Mouse (Mus musculus) heart, adult 8-10 months (tissue): ENCODE results near the gene Usp49. TPM values are rescaled to one million over a fixed set of nuclear protein-coding genes. Genes with fewer than 3 reads are reported as not detected.
"Not testable (repeated sequence)": the region's sequence is repeated elsewhere in the genome, so short reads cannot be mapped to it uniquely, and the experiment has no call there.

Experiments
- DNase-seq: peaks from one replicate; pipeline ENCODE4 v3.0.0; 2022; ENCODE audit warnings: low spot score
- total RNA-seq, 4 experiments: library from RNA; stranded (reverse); gene quantifications; 2 replicates each; pipeline ENCODE4 v1.2.4; 2022

The Usp49 gene
- total RNA-seq: 1 to 10 TPM; 3.4 to 4.6 (median 3.7) TPM

DNA sequence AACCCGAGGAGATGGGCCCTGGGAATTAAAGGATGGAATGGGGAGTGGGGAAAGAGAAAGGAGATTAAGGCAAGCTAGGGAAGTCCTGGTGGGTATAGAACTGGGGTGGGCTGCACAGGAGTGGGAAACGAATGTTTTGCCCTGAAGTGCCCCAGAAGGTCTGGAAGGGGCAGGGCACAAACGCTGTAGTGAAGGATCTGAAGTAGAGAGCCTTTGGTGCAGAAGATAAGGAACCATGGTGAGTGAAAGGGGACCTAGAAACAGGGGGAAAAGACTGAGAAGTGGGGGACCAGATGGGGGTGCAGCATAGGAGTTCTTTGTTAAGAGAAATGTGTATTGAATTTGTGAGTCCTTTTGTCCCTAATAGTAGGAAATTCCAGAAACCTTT lies at the start of gene Usp49:
Gene Usp49, plus strand, starts transcription at position 13 of the 388 bp plus-strand sequence.
- no peak for DNase-seq

DNA sequence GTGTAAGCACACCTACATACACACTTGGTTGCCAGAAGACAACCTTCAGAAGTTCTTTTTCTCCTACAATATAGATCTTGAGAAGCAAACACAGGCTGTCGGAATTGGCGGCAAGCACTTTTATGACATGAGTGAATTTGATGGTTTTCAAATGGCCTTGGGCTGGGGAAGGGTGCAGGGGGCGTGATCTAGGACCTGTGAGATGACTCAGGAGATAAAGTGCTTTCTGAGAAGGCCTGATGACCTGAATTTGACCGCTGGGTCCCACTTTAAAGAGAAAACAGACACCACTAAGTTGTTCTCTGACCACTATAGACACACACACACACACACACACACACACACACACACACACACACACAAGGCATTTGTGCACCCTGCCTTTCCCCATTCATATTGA lies 49.5 kb upstream of the Usp49 start:
- DNase-seq: no peak

DNA sequence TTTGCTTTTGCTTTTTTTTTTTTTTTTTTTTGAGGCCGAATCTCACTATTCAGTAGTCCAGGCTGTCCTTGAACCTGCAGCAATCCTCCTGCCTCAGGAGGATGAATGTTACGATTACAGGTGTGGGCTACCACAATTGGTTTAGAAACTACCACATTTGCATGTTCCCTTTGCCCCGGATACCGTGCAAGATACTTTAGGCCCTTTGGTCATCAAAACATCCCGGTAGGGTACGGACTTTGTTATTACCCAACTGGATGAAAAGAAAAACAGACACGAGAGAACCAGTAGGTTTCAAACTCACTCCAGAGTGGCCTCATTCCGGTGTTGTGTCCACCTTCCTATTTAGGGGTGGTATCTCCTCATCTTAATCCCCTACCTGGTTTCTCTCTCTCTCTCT lies 42.0 kb upstream of the Usp49 start:
- DNase-seq: no peak

DNA sequence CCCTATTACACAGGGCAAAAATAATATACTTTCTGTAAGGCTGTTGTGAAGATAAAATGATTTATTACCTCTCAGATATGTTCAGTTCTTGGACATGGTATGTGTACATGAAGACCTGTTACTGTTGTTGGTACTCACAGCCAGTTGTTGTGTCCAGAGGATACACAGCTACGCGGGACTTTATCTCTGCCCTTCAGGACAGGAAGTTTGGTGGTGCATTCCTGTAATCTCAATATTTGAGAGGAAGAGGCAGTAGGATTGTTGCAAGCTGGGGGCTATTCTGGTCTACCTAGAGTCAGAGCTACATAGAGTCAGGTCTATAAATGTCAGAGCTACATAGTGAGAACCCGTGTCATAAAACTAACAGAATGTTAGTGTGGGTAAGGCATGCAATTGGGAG lies 39.4 kb upstream of the Usp49 start:
- no peak for DNase-seq

- DNase-seq: peak; percentile 93
Observed at GRCm38 (mm10) chr17:47593215-47593853, 37.2 kb upstream of the Usp49 start.

DNA sequence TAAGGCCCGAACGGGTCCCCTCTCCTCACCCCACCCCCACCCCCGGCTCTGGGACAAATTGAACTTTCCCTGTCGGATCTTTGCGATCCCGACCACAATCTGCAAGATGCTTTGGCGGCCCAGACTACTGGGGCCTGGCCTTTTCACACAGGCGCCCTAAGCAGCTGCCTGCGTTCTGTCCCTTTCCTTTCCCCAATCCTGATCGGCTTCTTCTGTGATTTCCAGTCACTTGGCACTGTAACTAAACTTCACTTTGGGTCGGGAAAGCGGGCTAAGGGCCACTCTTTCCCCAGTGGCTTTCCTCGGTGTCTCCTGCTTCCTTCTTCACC lies 36.7 kb upstream of the Usp49 start:
- no peak for DNase-seq

- no peak for DNase-seq
Observed at GRCm38 (mm10) chr17:47594183-47594968, 36.1 kb upstream of the Usp49 start.

DNA sequence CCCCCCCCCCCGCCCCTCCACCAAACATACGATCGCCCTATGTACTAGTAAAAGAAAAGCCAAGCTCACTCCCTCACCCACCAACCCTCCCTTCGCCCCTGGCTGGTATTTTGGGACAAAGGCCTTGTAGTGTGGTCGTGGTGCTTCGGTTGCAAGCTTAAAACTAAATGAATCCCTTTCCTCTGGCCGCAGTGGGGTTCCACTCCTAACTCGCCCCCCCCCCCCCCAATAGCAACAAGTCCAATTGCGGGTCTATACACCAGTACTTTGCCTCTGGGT lies 35.6 kb upstream of the Usp49 start:
- no peak for DNase-seq

DNA sequence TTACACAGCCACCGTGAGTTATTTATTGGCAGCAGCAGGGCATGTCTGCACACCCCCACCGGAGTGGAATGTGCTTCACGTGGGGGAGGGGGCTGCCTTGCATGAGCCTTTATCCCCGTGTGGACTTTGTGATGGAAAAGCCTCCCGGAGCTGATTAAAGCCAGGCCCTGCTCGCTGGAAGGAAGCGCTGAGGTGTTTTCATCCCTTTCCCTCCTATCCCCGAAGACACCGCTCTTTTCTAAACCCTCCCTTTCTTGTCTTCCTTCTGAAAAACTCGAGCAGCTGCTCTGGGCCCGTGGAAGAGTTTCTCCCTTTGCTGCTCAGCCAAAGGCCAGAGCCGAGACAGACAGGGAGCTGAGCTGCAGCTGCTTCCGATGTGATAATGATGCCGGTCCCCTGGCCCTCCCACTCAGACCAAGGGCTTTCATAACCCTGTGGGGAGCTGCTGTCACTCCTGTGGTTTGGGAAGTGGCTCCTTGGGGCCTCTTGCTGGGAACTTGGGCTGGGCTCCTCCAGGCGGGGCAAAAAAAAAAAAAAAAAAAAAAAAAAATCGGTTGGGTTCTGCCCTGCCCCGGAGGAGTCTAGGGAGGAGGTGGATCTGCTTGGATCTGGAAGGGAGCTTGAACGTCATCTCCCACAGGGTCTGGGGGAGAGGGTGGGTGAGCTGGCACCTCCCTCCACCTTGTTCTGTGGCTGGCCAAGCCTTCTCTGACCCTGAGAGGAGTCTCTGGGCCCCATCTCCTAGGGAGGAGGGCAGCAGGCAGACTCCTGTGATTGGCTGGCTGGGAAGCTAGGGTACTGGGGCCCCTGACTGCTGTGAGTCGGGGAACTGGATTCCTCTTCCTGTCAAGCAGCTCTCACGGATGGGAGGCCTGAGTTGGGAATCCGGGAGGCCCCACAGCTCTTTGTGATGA lies 35.0 kb upstream of the Usp49 start:
- DNase-seq: no peak

GRCm38 (mm10) chr17:47596162-47596838 lies 34.2 kb upstream of the Usp49 start:
- no peak for DNase-seq

- DNase-seq: no peak
Observed at GRCm38 (mm10) chr17:47596839-47597164, 33.7 kb upstream of the Usp49 start.

DNA sequence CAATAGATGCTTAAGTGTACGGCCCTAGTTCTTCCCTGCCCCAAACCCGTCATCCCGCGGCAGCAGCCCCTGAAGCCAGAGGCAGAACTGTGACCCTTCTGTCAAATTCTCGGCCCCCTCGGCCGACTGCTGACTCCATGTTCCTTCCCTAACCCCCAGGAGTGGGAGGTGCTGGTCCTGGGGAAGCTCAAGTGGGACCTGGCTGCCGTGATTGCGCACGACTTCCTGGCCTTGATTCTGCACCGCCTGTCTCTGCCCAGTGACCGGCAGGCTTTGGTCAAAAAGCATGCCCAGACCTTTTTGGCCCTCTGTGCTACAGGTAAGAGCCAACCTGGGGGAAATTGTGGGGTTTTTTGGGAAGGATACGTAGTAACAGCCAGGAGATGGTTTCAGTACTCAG lies 33.2 kb upstream of the Usp49 start:
- DNase-seq: no peak

- no peak for DNase-seq
Observed at GRCm38 (mm10) chr17:47597838-47598579, 32.5 kb upstream of the Usp49 start.

DNA sequence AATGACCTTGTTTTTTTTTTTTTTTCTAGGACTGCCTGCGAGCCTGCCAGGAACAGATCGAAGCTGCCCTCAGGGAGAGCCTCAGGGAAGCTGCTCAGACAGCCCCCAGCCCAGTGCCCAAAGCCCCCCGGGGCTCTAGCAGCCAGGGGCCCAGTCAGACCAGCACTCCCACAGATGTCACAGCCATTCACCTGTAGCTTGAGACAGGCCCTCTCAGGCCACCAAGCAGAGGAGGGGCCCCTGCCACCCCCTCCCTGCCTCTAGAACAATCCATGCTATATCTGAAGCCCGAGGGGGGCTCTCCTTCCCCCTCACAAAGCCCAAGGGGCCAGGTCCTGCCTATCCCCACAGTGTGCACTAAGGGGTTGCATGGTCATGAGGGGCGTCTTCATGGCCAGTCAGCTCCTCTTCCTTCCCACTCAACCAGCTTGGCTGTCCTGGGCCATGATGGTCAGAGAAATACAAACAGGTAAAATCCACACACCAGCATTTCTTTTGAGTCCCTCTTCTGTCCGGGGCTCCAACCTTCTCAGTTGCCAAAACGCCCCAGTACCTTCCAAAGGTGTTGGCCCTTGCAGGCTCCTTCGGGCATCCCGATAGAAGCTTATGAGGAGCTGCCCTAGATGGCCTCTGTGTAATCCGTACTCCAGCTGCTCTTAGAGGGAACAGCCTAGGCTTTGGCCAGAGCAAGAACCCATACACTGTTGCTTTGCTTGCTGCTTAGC lies 31.7 kb upstream of the Usp49 start:
- not testable (repeated sequence) for DNase-seq

- no peak for DNase-seq
Observed at GRCm38 (mm10) chr17:47599511-47600297, 30.8 kb upstream of the Usp49 start.

DNA sequence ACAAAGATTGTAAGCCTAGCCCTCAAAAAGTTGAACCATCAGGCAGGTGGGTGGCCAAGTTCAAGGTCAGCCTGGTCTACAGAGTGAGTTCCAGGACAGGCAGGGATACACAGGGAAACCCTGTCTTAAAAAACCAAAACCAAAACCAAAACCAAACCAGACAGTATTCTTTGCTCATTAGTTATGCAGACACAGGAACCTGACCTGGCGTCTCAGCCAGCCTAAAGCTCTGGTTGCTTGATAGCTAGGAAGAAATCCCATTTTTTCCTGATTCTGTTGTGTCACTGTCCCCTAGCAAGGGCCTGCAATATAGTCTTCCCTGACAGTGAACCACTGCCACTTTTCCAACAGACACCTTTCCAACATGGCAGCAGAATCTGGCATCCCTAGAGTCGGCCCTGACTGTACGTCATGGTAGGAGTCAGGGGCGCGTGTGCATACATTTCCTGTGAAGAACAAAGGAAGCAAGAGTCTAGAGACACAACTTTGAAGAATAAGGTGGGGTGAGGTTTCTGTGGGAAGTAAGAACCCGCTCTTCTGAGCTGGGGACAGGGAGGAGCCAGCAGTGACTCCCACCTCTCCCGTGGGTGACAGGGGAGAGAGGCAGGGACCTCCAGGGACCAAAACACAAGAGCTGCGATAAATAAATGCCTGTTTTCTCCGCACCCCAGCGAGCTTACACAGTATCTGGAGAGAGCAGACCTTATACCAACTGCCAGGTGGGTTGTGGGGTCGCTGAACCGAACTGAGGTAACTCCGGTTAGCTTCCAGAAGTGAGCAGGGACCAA lies 29.7 kb upstream of the Usp49 start:
- no peak for DNase-seq

GRCm38 (mm10) chr17:47601389-47601755 lies 29.1 kb upstream of the Usp49 start:
- DNase-seq: no peak

DNA sequence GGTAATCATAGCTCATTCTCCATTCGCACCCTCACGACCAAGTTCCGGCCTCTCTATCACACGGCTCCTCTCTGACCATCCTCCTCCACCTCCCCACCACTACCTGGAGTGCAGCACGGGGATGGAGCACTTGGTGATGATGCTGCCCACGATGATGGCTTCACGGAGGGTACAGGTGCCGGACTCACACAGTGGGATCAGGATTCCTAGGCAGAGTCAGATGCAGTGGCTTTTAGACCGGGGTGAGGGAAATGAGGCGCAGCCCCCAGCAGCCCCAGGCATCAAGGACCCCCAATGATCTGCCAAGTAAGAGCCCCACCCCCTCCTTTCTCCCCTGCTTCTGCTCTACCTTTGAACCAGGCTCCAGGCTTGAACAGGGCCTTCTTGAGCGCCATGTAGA lies 28.2 kb upstream of the Usp49 start:
- DNase-seq: no peak

- no peak for DNase-seq
Observed at GRCm38 (mm10) chr17:47606220-47606619, 24.3 kb upstream of the Usp49 start.
